Mouse (Mus musculus) embryonic fibroblast, embryonic 13.5 days (primary cell): ENCODE measurements around the gene Etnppl.

ENCODE experiments used
- CTCF ChIP-seq: IDR thresholded peaks from 2 replicates; pipeline ENCODE4 v1.5.1; 2011; ENCODE audit warnings: mild to moderate bottlenecking, control low read depth, low read length, moderate library complexity, borderline replicate concordance; ENCODE audit not compliant: insufficient read depth
- POLR2A ChIP-seq: IDR thresholded peaks from 2 replicates; pipeline ENCODE4 v1.6.1; 2011; ENCODE audit warnings: low read depth, mild to moderate bottlenecking, control low read depth, low read length, moderate library complexity

DNA sequence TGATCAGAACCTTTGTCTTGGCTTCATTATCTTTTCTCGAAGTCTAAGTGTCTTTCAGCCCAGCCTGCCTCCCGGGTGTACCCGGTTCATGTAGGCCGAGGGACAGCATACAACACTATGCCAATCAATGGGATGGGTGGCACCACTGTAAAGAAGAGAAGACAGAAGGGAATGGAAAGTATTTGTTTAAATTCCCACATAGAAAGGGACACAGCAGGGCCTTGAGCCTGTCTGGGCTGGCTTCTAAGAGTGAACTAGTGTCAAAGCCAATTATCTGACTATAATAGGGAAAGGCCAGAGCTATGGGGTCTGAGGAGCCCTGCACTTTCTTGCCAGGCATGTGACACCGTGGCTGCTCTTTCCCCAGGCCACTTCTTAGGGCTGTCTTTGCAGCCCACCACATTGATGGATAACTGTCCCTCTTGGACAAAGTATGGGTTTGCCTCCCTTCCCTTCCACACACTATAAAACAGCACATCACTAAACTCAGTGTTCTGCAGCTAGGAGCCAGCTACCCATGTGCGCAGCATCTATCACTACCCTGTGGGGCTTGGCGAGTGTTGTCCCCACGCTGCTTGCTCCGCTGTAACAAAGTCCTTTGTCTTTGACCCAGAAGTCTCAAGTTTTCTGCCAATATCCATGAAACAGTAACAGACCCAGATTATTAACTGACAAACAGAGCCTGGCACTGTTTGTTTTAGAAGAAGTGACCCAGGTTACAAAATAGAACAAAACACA, 67.2 kb downstream of the Etnppl start:
- no peak for TF ChIP-seq POLR2A
- no peak for TF ChIP-seq CTCF
